Mouse (Mus musculus): ENCODE data around the gene Ocrl. TPM values are rescaled to one million over a fixed set of nuclear protein-coding genes. Genes with fewer than 3 reads are reported as not detected.

Gene Ocrl
- total and polyA plus RNA-seq, 3 experiments, result not detected

- no peak for ATAC-seq (ENCODE audit: extremely low read depth, insufficient number of reproducible peaks, low FRiP score, poor library complexity, severe bottlenecking)
- no peak for TF ChIP-seq TAL1 (conservative IDR thresholded peaks at IDR 0.05; ENCODE audit: low read depth, low read length)
- no peak for TF ChIP-seq GATA2 (IDR thresholded peaks at IDR 0.05; ENCODE audit: borderline replicate concordance, low read depth, low read length)
- TF ChIP-seq GATA1 (IDR thresholded peaks at IDR 0.05; ENCODE audit: borderline replicate concordance, low read length), result no peak
- no peak for TF ChIP-seq CTCF (IDR thresholded peaks at IDR 0.05; ENCODE audit: low read depth, low read length)
- TF ChIP-seq POLR2AphosphoS5 (IDR thresholded peaks at IDR 0.05; ENCODE audit: insufficient replicate concordance, low read depth, low read length), result no peak
Observed at GRCm38 (mm10) chrX:47930449-47930848, 18.3 kb downstream of the Ocrl start.

GRCm38 (mm10) chrX:47934352-47934751 lies 22.2 kb downstream of the Ocrl start:
- Histone ChIP-seq H3K27me3 (ENCODE audit: insufficient read depth, low read length) (no peaks in the 10 kb centered on the region), H3K4me3 (ENCODE audit: low read depth, low read length) (no peak overlapping the region), H3K36me3 (replicated peaks) (no peaks in the 10 kb centered on the region), H3K4me1 (ENCODE audit: insufficient read depth, low read depth, low read length) (no peaks in the 10 kb centered on the region), H3K9me3 (replicated peaks) (no peaks in the 10 kb centered on the region)
- no peak for TF ChIP-seq GATA1 (IDR thresholded peaks at IDR 0.05; ENCODE audit: borderline replicate concordance, low read length)
- TF ChIP-seq TAL1 (conservative IDR thresholded peaks at IDR 0.05; ENCODE audit: low read depth, low read length), result no peak
- TF ChIP-seq GATA2 (IDR thresholded peaks at IDR 0.05; ENCODE audit: borderline replicate concordance, low read depth, low read length), result no peak
- TF ChIP-seq CTCF (IDR thresholded peaks at IDR 0.05; ENCODE audit: low read depth, low read length), result no peak
- TF ChIP-seq POLR2AphosphoS5 (IDR thresholded peaks at IDR 0.05; ENCODE audit: insufficient replicate concordance, low read depth, low read length), result no peak
- no peak for ATAC-seq (ENCODE audit: extremely low read depth, insufficient number of reproducible peaks, low FRiP score, poor library complexity, severe bottlenecking)
- DNase-seq (ENCODE audit: low spot score), result no peak

More at GRCm38 (mm10) chrX:47930449-47930848, 18.3 kb downstream of the Ocrl start:
- Histone ChIP-seq H3K36me3 (replicated peaks) (no peaks in the 10 kb centered on the region), H3K4me1 (ENCODE audit: insufficient read depth, low read depth, low read length) (no peaks in the 10 kb centered on the region), H3K9me3 (replicated peaks) (no peaks in the 10 kb centered on the region), H3K27me3 (ENCODE audit: insufficient read depth, low read length) (no peaks in the 10 kb centered on the region), H3K4me3 (ENCODE audit: low read depth, low read length) (no peak overlapping the region)
- no peak for DNase-seq (ENCODE audit: low spot score)

- no peaks in the 10 kb centered on the region for H3K9me3 ChIP-seq (replicated peaks)
- DNase-seq (ENCODE audit: low spot score), result no peak
- H3K27me3 ChIP-seq (ENCODE audit: insufficient read depth, low read length), result no peaks in the 10 kb centered on the region
- no peaks in the 10 kb centered on the region for H3K4me1 ChIP-seq (ENCODE audit: insufficient read depth, low read depth, low read length)
- no peak for TF ChIP-seq TAL1 (conservative IDR thresholded peaks at IDR 0.05; ENCODE audit: low read depth, low read length)
- no peak for TF ChIP-seq CTCF (IDR thresholded peaks at IDR 0.05; ENCODE audit: low read depth, low read length)
- TF ChIP-seq GATA1 (IDR thresholded peaks at IDR 0.05; ENCODE audit: borderline replicate concordance, low read length), result no peak
- no peak for TF ChIP-seq POLR2AphosphoS5 (IDR thresholded peaks at IDR 0.05; ENCODE audit: insufficient replicate concordance, low read depth, low read length)
- TF ChIP-seq GATA2 (IDR thresholded peaks at IDR 0.05; ENCODE audit: borderline replicate concordance, low read depth, low read length), result no peak
- ATAC-seq (ENCODE audit: extremely low read depth, insufficient number of reproducible peaks, low FRiP score, poor library complexity, severe bottlenecking), result no peak
- no peak overlapping the region for H3K4me3 ChIP-seq (ENCODE audit: low read depth, low read length)
- H3K36me3 ChIP-seq (replicated peaks), result no peaks in the 10 kb centered on the region
Observed at GRCm38 (mm10) chrX:47936885-47937284, 24.7 kb downstream of the Ocrl start.

- Histone ChIP-seq H3K36me3 (replicated peaks) (no peaks in the 10 kb centered on the region), H3K9me3 (replicated peaks) (no peaks in the 10 kb centered on the region), H3K27me3 (ENCODE audit: insufficient read depth, low read length) (no peaks in the 10 kb centered on the region), H3K4me3 (ENCODE audit: low read depth, low read length) (no peak overlapping the region), H3K4me1 (ENCODE audit: insufficient read depth, low read depth, low read length) (no peaks in the 10 kb centered on the region)
- ATAC-seq (ENCODE audit: extremely low read depth, insufficient number of reproducible peaks, low FRiP score, poor library complexity, severe bottlenecking) (no peak), DNase-seq (ENCODE audit: low spot score) (no peak)
- no peak for TF ChIP-seq POLR2AphosphoS5 (IDR thresholded peaks at IDR 0.05; ENCODE audit: insufficient replicate concordance, low read depth, low read length)
- TF ChIP-seq CTCF (IDR thresholded peaks at IDR 0.05; ENCODE audit: low read depth, low read length), result no peak
- no peak for TF ChIP-seq GATA2 (IDR thresholded peaks at IDR 0.05; ENCODE audit: borderline replicate concordance, low read depth, low read length)
- TF ChIP-seq GATA1 (IDR thresholded peaks at IDR 0.05; ENCODE audit: borderline replicate concordance, low read length), result no peak
- no peak for TF ChIP-seq TAL1 (conservative IDR thresholded peaks at IDR 0.05; ENCODE audit: low read depth, low read length)
Observed at GRCm38 (mm10) chrX:47937740-47938139, 25.6 kb downstream of the Ocrl start.

- Histone ChIP-seq H3K4me1 (ENCODE audit: insufficient read depth, low read depth, low read length) (no peaks in the 10 kb centered on the region), H3K4me3 (ENCODE audit: low read depth, low read length) (no peak overlapping the region), H3K36me3 (replicated peaks) (no peaks in the 10 kb centered on the region), H3K9me3 (replicated peaks) (no peaks in the 10 kb centered on the region), H3K27me3 (ENCODE audit: insufficient read depth, low read length) (no peaks in the 10 kb centered on the region)
- TF ChIP-seq TAL1 (conservative IDR thresholded peaks at IDR 0.05; ENCODE audit: low read depth, low read length) (no peak), GATA2 (IDR thresholded peaks at IDR 0.05; ENCODE audit: borderline replicate concordance, low read depth, low read length) (no peak), CTCF (IDR thresholded peaks at IDR 0.05; ENCODE audit: low read depth, low read length) (no peak), GATA1 (IDR thresholded peaks at IDR 0.05; ENCODE audit: borderline replicate concordance, low read length) (no peak), POLR2AphosphoS5 (IDR thresholded peaks at IDR 0.05; ENCODE audit: insufficient replicate concordance, low read depth, low read length) (no peak)
- DNase-seq (ENCODE audit: low spot score) (no peak), ATAC-seq (ENCODE audit: extremely low read depth, insufficient number of reproducible peaks, low FRiP score, poor library complexity, severe bottlenecking) (no peak)
Observed at GRCm38 (mm10) chrX:47949729-47950128, 37.5 kb downstream of the Ocrl start.

- Histone ChIP-seq H3K4me1 (ENCODE audit: insufficient read depth, low read depth, low read length) (no peaks in the 10 kb centered on the region), H3K4me3 (ENCODE audit: low read depth, low read length) (no peak overlapping the region), H3K36me3 (replicated peaks) (no peaks in the 10 kb centered on the region), H3K9me3 (replicated peaks) (no peaks in the 10 kb centered on the region), H3K27me3 (ENCODE audit: insufficient read depth, low read length) (no peaks in the 10 kb centered on the region)
- TF ChIP-seq POLR2AphosphoS5 (IDR thresholded peaks at IDR 0.05; ENCODE audit: insufficient replicate concordance, low read depth, low read length) (no peak), CTCF (IDR thresholded peaks at IDR 0.05; ENCODE audit: low read depth, low read length) (no peak), GATA2 (IDR thresholded peaks at IDR 0.05; ENCODE audit: borderline replicate concordance, low read depth, low read length) (no peak), TAL1 (conservative IDR thresholded peaks at IDR 0.05; ENCODE audit: low read depth, low read length) (no peak), GATA1 (IDR thresholded peaks at IDR 0.05; ENCODE audit: borderline replicate concordance, low read length) (no peak)
- ATAC-seq (ENCODE audit: extremely low read depth, insufficient number of reproducible peaks, low FRiP score, poor library complexity, severe bottlenecking), result no peak
- no peak for DNase-seq (ENCODE audit: low spot score)
Observed at GRCm38 (mm10) chrX:47962579-47962978, 50.4 kb downstream of the Ocrl start.
